Comparison of ENCODE assay signal across 17 mouse cellular contexts in the genomic region with DNA sequence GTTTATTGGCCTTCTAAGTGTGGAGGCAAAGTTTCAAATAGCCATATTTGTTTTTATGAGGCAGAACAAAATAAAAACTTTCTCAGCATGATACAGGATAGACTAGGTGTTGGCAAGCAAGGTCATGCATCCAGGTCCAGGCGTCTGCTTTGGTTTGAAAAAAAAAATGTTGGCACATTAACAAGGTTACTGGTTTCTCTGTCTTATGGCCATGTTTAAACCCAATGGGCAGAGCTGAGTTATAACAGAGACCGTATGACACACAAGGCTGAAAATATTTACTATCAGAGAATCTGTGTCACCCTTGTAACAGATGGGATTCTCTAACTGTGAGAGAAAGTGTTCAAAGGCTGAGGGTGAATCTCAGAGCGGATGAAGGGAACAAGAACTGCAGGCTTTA.
"Had no signal": no experiment of that assay in that cellular context is flagged by ENCODE, and none has a peak within 500 bp of the region (broad histone marks: within the 10 kb centered on the region; RNA-seq: fewer than 3 reads in every experiment).

No protein-coding gene starts in this region.

- ATAC-seq: hindbrain, embryonic 16.5 days; inflammation-experienced regulatory T-cells, adult 6 months; intestine, embryonic 15.5 days; intestine, postnatal 0 days; liver, embryonic 12.5 days had no signal

- DNase-seq: gastrocnemius, adult 2 months; gastrocnemius, postnatal 10 days; gastrocnemius, postnatal 25 days; heart, adult 18-20 months; heart, postnatal 10 days; heart, postnatal 4 days; kidney, adult 18-20 months; kidney, adult 8-10 months; kidney, postnatal 10 days; kidney, postnatal 25 days; kidney, postnatal 4 days; left cerebral cortex, postnatal 4 days had no signal
